Mouse (Mus musculus) cerebellum, adult (tissue): Measurements from ENCODE around the gene Psmb8.

Experiments used
- ATAC-seq: cut with Nextera tagmentation; 2 replicates; pipeline ENCODE4 v1.9.2; 2017; ENCODE audit warnings: mild to moderate bottlenecking, moderate library complexity, mixed read lengths; ENCODE audit not compliant: insufficient number of reproducible peaks, low FRiP score, low TSS enrichment

Psmb8 gene

GRCm38 (mm10) chr17:34240366-34240765 is 42.8 kb downstream of the Psmb8 start:
- ATAC-seq: no peak

DNA sequence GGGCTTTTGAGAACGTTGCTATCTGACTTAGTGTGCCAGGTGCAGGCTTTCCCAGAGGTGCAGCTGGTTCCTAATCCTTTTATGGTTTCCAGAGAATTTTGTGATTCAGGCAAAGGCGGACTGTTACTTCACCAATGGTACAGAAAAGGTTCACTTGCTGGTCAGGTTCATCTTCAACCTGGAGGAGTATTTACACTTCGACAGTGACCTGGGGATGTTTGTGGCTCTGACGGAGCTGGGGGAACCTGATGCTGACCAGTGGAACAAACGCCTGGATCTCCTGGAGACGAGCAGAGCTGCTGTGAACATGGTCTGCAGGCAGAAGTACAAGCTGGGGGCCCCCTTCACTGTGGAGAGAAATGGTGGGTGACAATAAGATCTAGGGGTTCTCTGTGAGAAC is 43.4 kb downstream of the Psmb8 start:
- no peak for ATAC-seq

GRCm38 (mm10) chr17:34244656-34245055 is 47.1 kb downstream of the Psmb8 start:
- no peak for ATAC-seq

DNA sequence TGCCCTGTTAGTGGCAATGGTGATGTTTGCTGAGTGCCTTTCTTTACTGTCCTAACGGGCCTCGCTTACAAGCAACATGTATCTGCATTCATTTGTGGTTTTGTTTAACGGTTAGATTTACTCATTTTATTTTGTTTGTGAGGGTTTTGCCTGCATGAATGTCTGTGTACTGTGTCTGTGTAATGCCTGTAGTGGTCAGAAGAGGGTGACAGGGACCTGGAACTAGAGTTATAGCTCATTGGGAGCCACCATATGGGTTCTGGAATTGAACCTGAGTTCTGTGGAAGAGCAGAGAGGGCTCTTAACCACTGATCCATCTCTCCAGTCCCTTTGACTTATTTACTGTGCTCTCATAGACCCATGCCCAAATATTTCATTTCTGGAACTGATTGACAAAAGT is 49.5 kb downstream of the Psmb8 start:
- ATAC-seq: no peak

DNA sequence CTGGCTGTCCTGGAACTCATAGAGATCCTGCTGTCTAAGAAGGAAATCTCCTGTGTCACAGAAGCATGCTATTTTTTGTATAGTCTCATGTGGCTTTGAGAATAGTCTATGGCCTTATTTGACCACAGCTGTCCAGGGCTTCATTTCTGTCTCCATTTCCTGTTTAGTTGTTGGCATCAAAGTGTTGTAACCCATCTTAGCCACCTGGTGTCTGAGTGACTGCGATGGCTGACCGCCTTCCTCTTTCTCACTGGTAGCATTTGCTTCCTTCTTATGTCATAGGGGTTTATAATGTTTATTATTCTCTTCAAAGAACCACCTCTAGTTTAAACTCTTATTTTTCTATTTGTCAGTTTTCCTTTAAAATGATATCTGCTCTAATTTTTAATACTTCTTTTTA is 51.2 kb downstream of the Psmb8 start:
- no peak for ATAC-seq

GRCm38 (mm10) chr17:34249361-34249760 is 51.8 kb downstream of the Psmb8 start:
- no peak for ATAC-seq

DNA sequence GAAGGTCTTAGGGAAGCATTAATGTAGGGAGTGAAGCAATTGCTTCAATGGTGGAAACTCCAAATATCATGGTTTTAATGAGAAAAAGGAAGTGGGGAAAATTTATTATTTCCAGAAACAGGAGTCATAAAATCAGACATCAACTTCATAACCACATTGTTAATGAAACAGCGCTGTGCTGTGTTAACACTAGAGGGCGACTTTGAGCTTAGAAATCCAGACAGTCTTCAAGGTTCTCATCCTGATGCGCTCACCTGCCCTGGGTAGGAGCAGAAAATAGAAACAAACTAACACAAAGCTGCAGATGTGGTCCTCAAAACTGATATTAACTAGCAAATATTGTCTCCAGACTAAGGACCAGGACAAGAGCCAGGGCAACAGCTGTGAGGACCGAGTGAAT is 52.4 kb downstream of the Psmb8 start:
- ATAC-seq: no peak
